Mouse (Mus musculus): Measurements from ENCODE around the gene Tmem235. TPM values are rescaled to one million over a fixed set of nuclear protein-coding genes. Genes with fewer than 3 reads are reported as not detected.
A peak's percentile ranks its signal among the peaks of the same experiment; 100 is the strongest.

Tmem235 gene
- polyA plus RNA-seq, 1 experiment from 2014 or later: not detected

DNA sequence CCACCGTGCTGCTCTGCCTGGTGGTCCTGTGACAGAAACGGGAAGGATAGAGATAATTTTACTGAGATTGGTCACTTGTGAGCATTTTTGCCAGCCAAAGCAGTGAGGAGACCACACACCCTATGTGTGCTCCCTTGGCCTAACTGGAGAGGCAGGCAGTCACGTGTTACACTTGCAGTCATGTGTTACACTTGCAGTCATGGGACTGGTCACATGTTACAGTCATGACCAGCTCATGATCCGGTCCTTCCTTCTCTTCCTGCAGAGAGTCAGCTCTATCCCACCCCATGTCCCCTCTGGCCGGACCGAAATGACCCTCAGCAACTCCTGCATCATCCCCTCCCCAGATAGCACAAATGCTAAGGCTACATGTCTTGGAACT, 20.4 kb downstream of the Tmem235 start:
- Histone ChIP-seq H3K4me3 (replicated peaks; ENCODE audit: low read length) (no peak overlapping the region), H3K9me3 (ENCODE audit: control insufficient read depth, low read length) (no peaks in the 10 kb centered on the region), H3K4me2 (ENCODE audit: low read length) (no peak overlapping the region), H3K27ac (ENCODE audit: low read length) (no peak overlapping the region), H3K9ac (replicated peaks; ENCODE audit: low read depth, low read length) (no peak overlapping the region), H3K4me1 (replicated peaks; ENCODE audit: control insufficient read depth, insufficient read depth, low read length) (peaks cover 21% of the 10 kb centered on the region), H3K27me3 (replicated peaks; ENCODE audit: control insufficient read depth, insufficient read depth, low read length) (0 out of 2 replicates have a peak, but pooled peaks cover 2% of the 10 kb centered on the region), H3K36me3 (ENCODE audit: control insufficient read depth, insufficient read depth) (no peaks in the 10 kb centered on the region)
- 83% methylated on average over 6 of the region's 6 CpGs for WGBS
- ATAC-seq: no peak

DNA sequence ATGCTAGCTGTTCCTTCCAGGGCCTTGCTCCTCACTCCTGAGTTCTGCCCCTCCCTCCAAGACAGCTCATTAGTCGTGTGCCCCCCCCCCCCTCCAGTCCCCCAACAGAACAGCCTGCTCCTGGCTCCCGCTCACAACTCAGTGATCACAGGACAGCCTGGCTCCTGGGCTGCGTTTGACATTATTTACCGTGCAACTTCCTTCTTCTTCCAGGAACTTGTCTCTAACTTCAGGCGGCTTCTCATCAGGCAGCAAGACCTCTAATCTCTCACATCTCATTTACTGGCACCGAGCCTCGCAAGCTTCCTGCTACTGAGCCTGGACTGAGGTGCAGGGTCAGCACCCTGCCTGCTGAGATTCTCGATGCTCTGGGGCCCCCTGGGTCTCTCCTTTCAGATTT, 21.2 kb downstream of the Tmem235 start:
- Histone ChIP-seq H3K9me3 (ENCODE audit: control insufficient read depth, low read length) (no peaks in the 10 kb centered on the region), H3K27me3 (replicated peaks; ENCODE audit: control insufficient read depth, insufficient read depth, low read length) (0 out of 2 replicates have a peak, but pooled peaks cover 4% of the 10 kb centered on the region), H3K4me1 (replicated peaks; ENCODE audit: control insufficient read depth, insufficient read depth, low read length) (peaks cover 21% of the 10 kb centered on the region), H3K9ac (replicated peaks; ENCODE audit: low read depth, low read length) (no peak overlapping the region), H3K4me3 (replicated peaks; ENCODE audit: low read length) (no peak overlapping the region), H3K27ac (ENCODE audit: low read length) (no peak overlapping the region), H3K36me3 (ENCODE audit: control insufficient read depth, insufficient read depth) (no peaks in the 10 kb centered on the region), H3K4me2 (ENCODE audit: low read length) (no peak overlapping the region)
- ATAC-seq: no peak
- 18% methylated on average over 8 of the region's 8 CpGs for WGBS

DNA sequence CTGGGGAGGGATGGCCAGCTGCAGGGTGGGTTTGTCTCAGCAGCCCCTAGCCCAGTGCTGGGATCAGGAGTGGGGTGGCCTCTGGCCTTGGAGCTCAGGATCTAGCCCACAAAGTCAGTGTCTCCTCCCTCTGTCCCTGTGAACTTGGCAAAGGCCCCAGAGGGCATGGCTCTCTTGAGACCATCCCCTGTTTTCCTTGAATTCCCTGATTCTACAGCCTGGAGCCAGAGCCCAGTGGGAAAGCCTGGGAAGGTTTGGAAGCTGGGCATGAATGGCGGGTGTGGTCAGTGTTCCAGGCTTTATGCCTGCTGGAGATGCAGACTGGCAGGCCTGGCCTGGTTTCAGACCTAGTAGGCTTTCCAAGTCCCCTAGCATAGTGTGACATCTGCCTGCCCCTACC, 21.7 kb downstream of the Tmem235 start:
- Histone ChIP-seq H3K4me2 (ENCODE audit: low read length) (no peak overlapping the region), H3K27ac (ENCODE audit: low read length) (no peak overlapping the region), H3K4me1 (replicated peaks; ENCODE audit: control insufficient read depth, insufficient read depth, low read length) (peaks cover 21% of the 10 kb centered on the region), H3K9me3 (ENCODE audit: control insufficient read depth, low read length) (no peaks in the 10 kb centered on the region), H3K27me3 (replicated peaks; ENCODE audit: control insufficient read depth, insufficient read depth, low read length) (0 out of 2 replicates have a peak, but pooled peaks cover 4% of the 10 kb centered on the region), H3K4me3 (replicated peaks; ENCODE audit: low read length) (no peak overlapping the region), H3K9ac (replicated peaks; ENCODE audit: low read depth, low read length) (no peak overlapping the region), H3K36me3 (ENCODE audit: control insufficient read depth, insufficient read depth) (no peaks in the 10 kb centered on the region)
- ATAC-seq: no peak
- 73% methylated on average over 1 of the region's 1 CpGs for WGBS

DNA sequence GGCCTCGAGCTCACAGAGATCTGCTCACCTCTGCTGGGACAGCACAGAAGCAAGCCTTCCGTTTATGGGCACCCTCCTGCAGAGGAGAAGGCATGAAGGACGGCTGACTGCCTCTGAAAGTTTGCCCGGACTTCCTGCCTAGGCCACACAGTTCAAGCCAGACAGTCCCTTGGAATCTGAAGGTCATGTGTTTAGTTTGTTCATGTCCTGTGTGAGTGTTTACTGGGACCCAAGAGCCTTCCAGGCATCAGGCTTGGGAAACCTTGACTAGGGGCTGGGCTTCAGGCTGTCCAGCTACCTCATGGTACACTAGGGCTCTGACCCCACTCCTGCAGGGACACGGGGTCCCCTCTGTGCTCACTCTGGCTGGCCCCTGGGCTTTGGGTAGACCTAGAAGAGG, 25.4 kb downstream of the Tmem235 start:
- 56% methylated on average over 5 of the region's 5 CpGs for WGBS
- peaks cover 16% of the 10 kb centered on the region for H3K27me3 ChIP-seq (replicated peaks; ENCODE audit: control insufficient read depth, insufficient read depth, low read length)
- H3K4me2 ChIP-seq (ENCODE audit: low read length): no peak overlapping the region
- ATAC-seq: no peak
- no peak overlapping the region for H3K9ac ChIP-seq (replicated peaks; ENCODE audit: low read depth, low read length)
- no peaks in the 10 kb centered on the region for H3K36me3 ChIP-seq (ENCODE audit: control insufficient read depth, insufficient read depth)
- H3K9me3 ChIP-seq (ENCODE audit: control insufficient read depth, low read length): no peaks in the 10 kb centered on the region
- H3K4me1 ChIP-seq (replicated peaks; ENCODE audit: control insufficient read depth, insufficient read depth, low read length): peaks cover 28% of the 10 kb centered on the region
- H3K4me3 ChIP-seq (replicated peaks; ENCODE audit: low read length): no peak overlapping the region
- H3K27ac ChIP-seq (ENCODE audit: low read length): no peak overlapping the region

DNA sequence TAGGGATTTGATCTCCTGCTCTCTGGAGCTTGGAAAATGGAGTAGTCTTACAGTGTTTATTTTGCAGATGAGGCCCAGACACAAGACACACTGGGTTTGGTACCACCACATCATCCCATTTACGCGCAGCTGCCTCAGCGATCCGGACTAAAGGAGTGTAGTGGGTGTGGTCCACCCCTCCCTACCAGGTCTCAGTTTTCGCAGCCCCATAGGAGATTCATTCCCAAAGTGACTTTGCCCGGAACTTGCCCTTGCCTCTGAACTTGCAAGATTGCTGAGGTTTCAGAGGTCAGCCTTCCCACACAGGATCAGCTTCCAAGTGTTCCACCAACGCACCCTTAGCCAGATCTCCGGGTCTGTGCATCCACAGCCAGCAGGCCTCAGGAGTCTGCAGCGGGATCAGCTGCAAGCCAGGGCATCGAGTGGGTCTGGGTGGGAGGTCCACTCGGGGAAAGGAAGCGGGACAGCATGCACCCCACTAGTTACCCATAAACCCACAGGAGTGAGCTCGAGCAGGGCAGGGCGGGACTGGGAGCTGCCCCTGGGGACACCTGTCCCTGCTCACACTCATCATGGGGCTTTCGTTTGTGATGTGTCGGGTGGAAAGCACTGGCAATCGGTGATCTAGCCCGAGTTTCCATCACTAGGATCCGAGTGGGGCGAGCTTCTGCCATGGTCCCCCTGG, 27.8 kb downstream of the Tmem235 start:
- H3K27ac ChIP-seq (ENCODE audit: low read length): no peak overlapping the region
- WGBS: 16% methylated on average over 20 of the region's 20 CpGs
- 0 out of 2 replicates have a peak overlapping the region, but pooled peaks have one; percentile 20 for H3K9ac ChIP-seq (replicated peaks; ENCODE audit: low read depth, low read length)
- no peak for ATAC-seq
- H3K27me3 ChIP-seq (replicated peaks; ENCODE audit: control insufficient read depth, insufficient read depth, low read length): peaks cover 22% of the 10 kb centered on the region
- H3K9me3 ChIP-seq (ENCODE audit: control insufficient read depth, low read length): no peaks in the 10 kb centered on the region
- no peak overlapping the region; the same call in 1 of the 2 replicates for H3K4me3 ChIP-seq (replicated peaks; ENCODE audit: low read length)
- no peaks in the 10 kb centered on the region for H3K36me3 ChIP-seq (ENCODE audit: control insufficient read depth, insufficient read depth)
- peaks cover 22% of the 10 kb centered on the region for H3K4me1 ChIP-seq (replicated peaks; ENCODE audit: control insufficient read depth, insufficient read depth, low read length)
- H3K4me2 ChIP-seq (ENCODE audit: low read length): peak overlapping the region; percentile 40; the same call in 1 of the 2 replicates

DNA sequence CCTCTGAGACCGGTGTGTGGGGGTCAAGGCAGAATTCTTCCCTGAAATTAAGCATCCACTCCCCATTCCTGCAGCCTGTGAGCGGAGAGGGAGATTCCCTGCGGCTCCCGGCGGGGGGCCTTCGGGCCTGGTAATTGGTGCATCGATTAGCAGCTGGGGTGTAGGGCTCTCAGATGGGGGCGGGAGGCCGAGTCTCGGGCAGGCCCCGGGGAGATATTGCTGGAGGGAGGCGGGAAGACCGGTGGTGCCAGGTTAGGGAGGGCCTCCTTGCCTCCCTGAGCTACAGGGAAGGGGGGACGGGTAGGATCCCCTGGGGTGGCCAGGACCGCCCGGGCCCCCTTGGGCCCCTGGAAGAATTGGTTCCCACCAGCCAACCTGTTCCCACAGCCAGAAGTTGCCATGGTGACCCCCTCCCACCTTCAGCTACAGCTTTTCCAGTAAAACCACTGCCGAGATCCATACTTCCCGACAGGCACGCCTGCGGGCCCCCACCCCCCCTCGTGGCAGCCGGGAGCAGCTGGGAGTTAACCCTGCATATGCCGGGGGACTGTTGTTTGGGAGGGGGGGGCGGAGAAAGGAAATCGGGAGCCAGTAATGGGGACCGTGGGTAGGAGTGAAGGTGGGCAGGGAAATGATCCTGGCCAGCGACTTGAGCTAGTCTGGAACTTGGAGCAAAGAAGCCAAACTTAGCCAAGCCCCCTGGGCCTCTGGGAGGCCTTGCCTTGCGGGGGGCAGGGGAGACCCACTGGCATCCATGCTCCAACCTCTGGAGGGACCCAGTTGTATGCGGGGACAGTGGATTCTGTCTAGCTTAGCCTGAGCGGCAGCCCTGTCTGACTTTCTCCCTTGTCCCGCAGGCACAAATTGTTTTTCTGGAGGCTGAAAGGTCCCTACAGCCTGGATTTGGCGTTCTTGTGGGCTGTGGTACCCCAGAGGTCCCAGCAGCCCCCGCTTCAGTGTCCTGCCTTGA, 28.6 kb downstream of the Tmem235 start:
- Histone ChIP-seq H3K4me1 (replicated peaks; ENCODE audit: control insufficient read depth, insufficient read depth, low read length) (peaks cover 22% of the 10 kb centered on the region), H3K9ac (replicated peaks; ENCODE audit: low read depth, low read length) (peak overlapping the region; percentile 20), H3K4me3 (replicated peaks; ENCODE audit: low read length) (peak overlapping the region; percentile 10; the same call in 1 of the 2 replicates), H3K4me2 (ENCODE audit: low read length) (peak overlapping the region; percentile 40), H3K36me3 (ENCODE audit: control insufficient read depth, insufficient read depth) (no peaks in the 10 kb centered on the region), H3K27ac (ENCODE audit: low read length) (no peak overlapping the region), H3K27me3 (replicated peaks; ENCODE audit: control insufficient read depth, insufficient read depth, low read length) (peaks cover 22% of the 10 kb centered on the region), H3K9me3 (ENCODE audit: control insufficient read depth, low read length) (no peaks in the 10 kb centered on the region)
- ATAC-seq: peak; percentile 36; the same call in 1 of the 2 replicates
- 1% methylated on average over 33 of the region's 33 CpGs for WGBS

DNA sequence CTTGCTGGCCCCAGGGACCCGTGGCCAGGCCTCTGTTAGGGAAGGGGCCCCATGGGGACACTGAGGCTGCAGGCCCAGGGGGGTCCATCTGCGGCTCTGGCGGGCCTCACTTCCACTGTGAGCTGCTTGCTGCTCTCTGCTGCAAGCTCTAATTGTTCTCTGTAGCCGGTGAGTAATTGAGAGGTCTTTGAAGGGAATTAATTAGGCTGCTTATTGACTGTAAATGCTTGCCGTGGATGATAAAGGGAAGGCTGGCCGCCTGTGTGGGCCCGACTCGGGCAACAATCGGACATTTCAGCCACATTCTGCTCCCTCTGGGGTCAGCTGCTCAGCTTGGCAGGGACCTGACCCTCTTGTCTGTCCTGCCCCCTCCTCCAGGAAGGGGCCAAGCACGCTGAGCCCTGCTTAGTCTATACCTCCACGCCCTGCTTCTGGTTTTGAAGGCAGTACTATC, 29.4 kb downstream of the Tmem235 start:
- Histone ChIP-seq H3K27me3 (replicated peaks; ENCODE audit: control insufficient read depth, insufficient read depth, low read length) (peaks cover 22% of the 10 kb centered on the region), H3K9me3 (ENCODE audit: control insufficient read depth, low read length) (no peaks in the 10 kb centered on the region), H3K27ac (ENCODE audit: low read length) (no peak overlapping the region), H3K4me3 (replicated peaks; ENCODE audit: low read length) (no peak overlapping the region), H3K9ac (replicated peaks; ENCODE audit: low read depth, low read length) (peak overlapping the region; percentile 23; the same call in 1 of the 2 replicates), H3K4me2 (ENCODE audit: low read length) (peak overlapping the region; percentile 40; the same call in 1 of the 2 replicates), H3K4me1 (replicated peaks; ENCODE audit: control insufficient read depth, insufficient read depth, low read length) (peaks cover 22% of the 10 kb centered on the region), H3K36me3 (ENCODE audit: control insufficient read depth, insufficient read depth) (no peaks in the 10 kb centered on the region)
- peak; percentile 74 for ATAC-seq
- under 1% methylated on average over 11 of the region's 11 CpGs for WGBS

DNA sequence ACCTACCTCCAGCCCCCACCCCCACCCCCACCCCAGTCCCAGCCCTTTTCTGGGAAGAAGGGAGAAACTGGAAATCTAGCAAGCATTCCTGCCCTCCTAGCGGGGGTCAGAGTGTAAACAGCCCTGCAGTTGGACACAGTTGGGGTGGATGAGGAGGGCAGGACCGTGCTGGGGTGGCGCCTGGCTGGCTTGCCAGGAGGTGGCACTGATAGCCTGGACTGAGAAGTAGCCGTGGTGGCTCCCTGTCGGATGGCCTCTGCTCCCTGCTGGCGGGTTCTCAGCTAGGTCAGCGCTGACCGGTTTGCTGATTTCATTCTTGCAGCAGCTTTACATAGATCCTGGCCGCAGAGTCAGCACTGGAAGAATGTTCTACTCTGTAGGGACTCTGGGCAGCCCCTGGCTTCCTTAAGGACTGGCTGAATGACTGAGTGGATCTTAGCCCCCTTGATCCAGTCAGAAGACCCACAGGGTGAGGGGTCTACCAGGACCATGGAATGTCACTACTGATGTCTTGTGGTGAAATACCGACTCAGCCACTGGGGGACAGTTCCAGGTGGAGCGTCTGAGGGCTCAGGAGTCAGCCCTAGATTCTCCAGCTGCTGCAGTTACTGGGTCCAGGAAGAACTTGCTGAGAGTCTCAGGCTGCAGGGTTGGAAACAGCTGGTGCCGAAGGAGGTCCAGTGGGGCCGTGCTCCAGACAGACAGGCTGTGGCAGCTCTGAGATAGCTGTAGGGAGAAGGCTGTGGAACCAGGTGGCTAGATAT, 30.1 kb downstream of the Tmem235 start:
- WGBS: 17% methylated on average over 13 of the region's 13 CpGs
- ATAC-seq: no peak
- Histone ChIP-seq H3K27ac (ENCODE audit: low read length) (no peak overlapping the region), H3K9me3 (ENCODE audit: control insufficient read depth, low read length) (no peaks in the 10 kb centered on the region), H3K27me3 (replicated peaks; ENCODE audit: control insufficient read depth, insufficient read depth, low read length) (peaks cover 20% of the 10 kb centered on the region), H3K4me2 (ENCODE audit: low read length) (no peak overlapping the region), H3K4me3 (replicated peaks; ENCODE audit: low read length) (no peak overlapping the region), H3K4me1 (replicated peaks; ENCODE audit: control insufficient read depth, insufficient read depth, low read length) (peaks cover 22% of the 10 kb centered on the region), H3K9ac (replicated peaks; ENCODE audit: low read depth, low read length) (no peak overlapping the region), H3K36me3 (ENCODE audit: control insufficient read depth, insufficient read depth) (no peaks in the 10 kb centered on the region)

All from forebrain, embryonic 16.5 days (tissue).